Mouse (Mus musculus) liver, postnatal 0 days (tissue): ENCODE results near the gene Cops7a.

ENCODE experiments used
- CTCF ChIP-seq: sonication (generic); IDR thresholded peaks from 2 replicates; pipeline ENCODE4 v1.5.1; 2016; ENCODE audit warnings: antibody characterized with exemption, low read depth
- EP300 ChIP-seq: IDR thresholded peaks from 2 replicates; pipeline ENCODE4 v1.6.1; 2016; ENCODE audit warnings: antibody characterized with exemption, low read depth, mild to moderate bottlenecking

DNA sequence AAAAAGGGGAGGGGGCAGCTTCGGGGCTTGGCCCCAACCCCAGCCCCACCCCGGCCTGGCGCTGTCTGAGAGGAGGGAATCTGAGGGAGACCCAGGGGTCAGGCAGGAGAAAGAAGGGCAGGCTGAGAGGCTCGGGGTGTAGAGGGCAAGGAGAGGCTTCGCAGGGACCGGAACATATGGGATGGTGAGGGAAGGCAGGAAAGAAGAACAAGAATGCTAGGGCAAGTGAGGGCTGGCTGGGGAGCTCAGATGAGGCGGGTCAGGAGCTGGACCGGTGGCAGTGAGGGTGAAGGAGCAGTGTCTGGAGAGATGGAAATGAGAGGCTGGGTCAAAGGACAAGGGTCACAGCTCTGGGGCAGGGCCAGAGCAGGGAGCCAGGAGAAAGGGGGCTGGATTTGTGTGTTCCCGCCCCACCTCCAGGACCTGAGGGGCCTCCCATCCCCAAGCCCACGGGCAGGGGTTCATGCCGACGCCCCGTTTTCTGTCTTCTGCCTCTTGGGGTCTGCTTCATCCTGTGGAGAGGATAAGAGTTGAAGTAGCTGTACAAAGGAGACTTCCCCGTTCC lies 51.5 kb downstream of the Cops7a start:
- TF ChIP-seq CTCF (no peak), EP300 (no peak)
